Mouse (Mus musculus) activated CD4-positive, CD25-positive, alpha-beta regulatory T cell, adult 9 weeks (primary cell): Measurements from ENCODE around the gene Cntn1. TPM values are rescaled to one million over a fixed set of nuclear protein-coding genes. Genes with fewer than 3 reads are reported as not detected.

ENCODE experiments used
- polyA plus RNA-seq: library from polyadenylated mRNA; unstranded; fragments of 100-300 nt; shearing (Covaris generic); gene quantifications from one replicate; pipeline ENCODE4 v1.2.1, GENCODE M21; 2017

The Cntn1 gene
- polyA plus RNA-seq, result not detected

GRCm38 (mm10) chr15:92050996-92051352 lies at the start of gene Cntn1:
Cntn1 (plus strand) TSS chr15:92051165.

Other genes starting within 250 kb of the Cntn1 start
- gene Smgc, start 212.9 kb upstream of the Cntn1 start, polyA plus RNA-seq, result not detected